Mouse (Mus musculus): Measurements from ENCODE around the gene Serpinc1. TPM values are rescaled to one million over a fixed set of nuclear protein-coding genes. Genes with fewer than 3 reads are reported as not detected.

The Serpinc1 gene
- total RNA-seq, 1 experiment, result 0.89 TPM

GRCm38 (mm10) chr1:161005526-161005925 is 27.1 kb downstream of the Serpinc1 start:
- H3K4me3 ChIP-seq (ENCODE audit: insufficient read depth in 1 of 2, low read depth in 1 of 2, low read length in 2 of 2, poor library complexity in 1 of 2, severe bottlenecking in 1 of 2), result no peak overlapping the region
- H3K4me1 ChIP-seq (ENCODE audit: control insufficient read depth in 2 of 2, insufficient read depth in 2 of 2, low read length in 2 of 2, poor library complexity in 1 of 2), result peaks cover 5 to 6% of the 10 kb centered on the region in 2 experiments; a peak in 2 of 4 replicates
- H3K27ac ChIP-seq (ENCODE audit: insufficient read depth, low read depth, low read length, poor library complexity, severe bottlenecking), result no peak overlapping the region
- H3K36me3 ChIP-seq (ENCODE audit: control insufficient read depth, insufficient read depth, low read length, poor library complexity, severe bottlenecking), result peaks cover 4% of the 10 kb centered on the region; the same call in 1 of the 2 replicates
- H3K9ac ChIP-seq (ENCODE audit: insufficient read depth, low read depth, low read length, poor library complexity, severe bottlenecking), result no peak overlapping the region
- no peak for TF ChIP-seq CHD2 (IDR thresholded peaks at IDR 0.05; ENCODE audit: low read depth, low read length)
- no peak for TF ChIP-seq HCFC1 (IDR thresholded peaks at IDR 0.05; ENCODE audit: borderline replicate concordance, insufficient read depth, low read length)
- TF ChIP-seq MAFK (IDR thresholded peaks at IDR 0.05; ENCODE audit: insufficient read depth, low read depth, low read length), result no peak
- TF ChIP-seq ZC3H11A (IDR thresholded peaks at IDR 0.05; ENCODE audit: borderline replicate concordance, low read depth, low read length), result no peak
- TF ChIP-seq ZNF384 (IDR thresholded peaks at IDR 0.05; ENCODE audit: low read depth, low read length), result no peak
- H3K9me3 ChIP-seq (ENCODE audit: control insufficient read depth, insufficient read depth, low read depth, low read length), result no peaks in the 10 kb centered on the region
- in situ Hi-C loops (cut with MboI; ENCODE audit: low sequenced_read_pairs in 2 of 2, unreplicated experiment in 2 of 2), result no loop called here
- DNase-seq (ENCODE audit: low read depth, low spot score), result no peak

DNA sequence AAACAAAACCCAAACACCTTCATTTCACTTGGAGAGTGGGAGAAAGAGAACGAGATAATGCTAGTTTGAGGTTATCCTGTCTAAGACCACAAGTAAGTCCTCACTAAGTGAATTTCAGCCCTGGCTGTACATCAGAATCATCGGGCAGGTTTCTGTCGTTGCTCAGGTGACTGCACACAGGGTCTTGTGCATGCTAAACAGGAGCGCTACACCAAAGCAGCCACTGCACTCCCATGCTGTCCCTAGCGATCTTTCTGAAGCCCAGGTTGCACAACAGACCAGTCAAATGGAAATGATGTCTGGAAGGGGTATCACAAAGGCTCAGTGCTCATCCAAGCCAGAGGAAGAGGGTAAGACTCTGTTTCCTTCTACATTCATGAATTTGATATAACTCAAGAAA is 28.1 kb downstream of the Serpinc1 start:
- Histone ChIP-seq H3K36me3 (ENCODE audit: control insufficient read depth, insufficient read depth, low read length, poor library complexity, severe bottlenecking) (peaks cover 4% of the 10 kb centered on the region; the same call in 1 of the 2 replicates), H3K4me3 (ENCODE audit: insufficient read depth in 1 of 2, low read depth in 1 of 2, low read length in 2 of 2, poor library complexity in 1 of 2, severe bottlenecking in 1 of 2) (no peak overlapping the region), H3K9me3 (ENCODE audit: control insufficient read depth, insufficient read depth, low read depth, low read length) (no peaks in the 10 kb centered on the region), H3K9ac (ENCODE audit: insufficient read depth, low read depth, low read length, poor library complexity, severe bottlenecking) (no peak overlapping the region), H3K4me1 (ENCODE audit: control insufficient read depth in 2 of 2, insufficient read depth in 2 of 2, low read length in 2 of 2, poor library complexity in 1 of 2) (peaks cover 5 to 7% of the 10 kb centered on the region in 2 experiments; a peak in 2 of 4 replicates), H3K27ac (ENCODE audit: insufficient read depth, low read depth, low read length, poor library complexity, severe bottlenecking) (no peak overlapping the region)
- no peak for TF ChIP-seq HCFC1 (IDR thresholded peaks at IDR 0.05; ENCODE audit: borderline replicate concordance, insufficient read depth, low read length)
- no peak for TF ChIP-seq ZNF384 (IDR thresholded peaks at IDR 0.05; ENCODE audit: low read depth, low read length)
- TF ChIP-seq MAFK (IDR thresholded peaks at IDR 0.05; ENCODE audit: insufficient read depth, low read depth, low read length), result no peak
- TF ChIP-seq ZC3H11A (IDR thresholded peaks at IDR 0.05; ENCODE audit: borderline replicate concordance, low read depth, low read length), result no peak
- TF ChIP-seq CHD2 (IDR thresholded peaks at IDR 0.05; ENCODE audit: low read depth, low read length), result no peak
- DNase-seq (ENCODE audit: low read depth, low spot score), result no peak
- in situ Hi-C loops (cut with MboI; ENCODE audit: low sequenced_read_pairs in 2 of 2, unreplicated experiment in 2 of 2), result no loop called here

GRCm38 (mm10) chr1:161008038-161008437 is 29.7 kb downstream of the Serpinc1 start:
- no peak overlapping the region for H3K9ac ChIP-seq (ENCODE audit: insufficient read depth, low read depth, low read length, poor library complexity, severe bottlenecking)
- no peak overlapping the region for H3K4me3 ChIP-seq (ENCODE audit: insufficient read depth in 1 of 2, low read depth in 1 of 2, low read length in 2 of 2, poor library complexity in 1 of 2, severe bottlenecking in 1 of 2)
- in situ Hi-C loops (cut with MboI; ENCODE audit: low sequenced_read_pairs in 2 of 2, unreplicated experiment in 2 of 2), result no loop called here
- TF ChIP-seq HCFC1 (IDR thresholded peaks at IDR 0.05; ENCODE audit: borderline replicate concordance, insufficient read depth, low read length), result no peak
- no peak for TF ChIP-seq CHD2 (IDR thresholded peaks at IDR 0.05; ENCODE audit: low read depth, low read length)
- DNase-seq (ENCODE audit: low read depth, low spot score), result no peak
- H3K9me3 ChIP-seq (ENCODE audit: control insufficient read depth, insufficient read depth, low read depth, low read length), result no peaks in the 10 kb centered on the region
- H3K27ac ChIP-seq (ENCODE audit: insufficient read depth, low read depth, low read length, poor library complexity, severe bottlenecking), result no peak overlapping the region
- H3K36me3 ChIP-seq (ENCODE audit: control insufficient read depth, insufficient read depth, low read length, poor library complexity, severe bottlenecking), result peaks cover 4% of the 10 kb centered on the region
- peaks cover 5 to 8% of the 10 kb centered on the region in 2 experiments; a peak in 2 of 4 replicates for H3K4me1 ChIP-seq (ENCODE audit: control insufficient read depth in 2 of 2, insufficient read depth in 2 of 2, low read length in 2 of 2, poor library complexity in 1 of 2)

- Histone ChIP-seq H3K9ac (ENCODE audit: insufficient read depth, low read depth, low read length, poor library complexity, severe bottlenecking) (no peak overlapping the region), H3K27ac (ENCODE audit: insufficient read depth, low read depth, low read length, poor library complexity, severe bottlenecking) (no peak overlapping the region), H3K9me3 (ENCODE audit: control insufficient read depth, insufficient read depth, low read depth, low read length) (no peaks in the 10 kb centered on the region), H3K36me3 (ENCODE audit: control insufficient read depth, insufficient read depth, low read length, poor library complexity, severe bottlenecking) (peaks cover 4% of the 10 kb centered on the region), H3K4me3 (ENCODE audit: insufficient read depth in 1 of 2, low read depth in 1 of 2, low read length in 2 of 2, poor library complexity in 1 of 2, severe bottlenecking in 1 of 2) (no peak overlapping the region), H3K4me1 (ENCODE audit: control insufficient read depth in 2 of 2, insufficient read depth in 2 of 2, low read length in 2 of 2, poor library complexity in 1 of 2) (peaks cover 4 to 5% of the 10 kb centered on the region in 2 experiments; a peak in 1 of 4 replicates)
- TF ChIP-seq CHD2 (IDR thresholded peaks at IDR 0.05; ENCODE audit: low read depth, low read length) (no peak), HCFC1 (IDR thresholded peaks at IDR 0.05; ENCODE audit: borderline replicate concordance, insufficient read depth, low read length) (no peak), MAFK (IDR thresholded peaks at IDR 0.05; ENCODE audit: insufficient read depth, low read depth, low read length) (no peak), ZC3H11A (IDR thresholded peaks at IDR 0.05; ENCODE audit: borderline replicate concordance, low read depth, low read length) (no peak), ZNF384 (IDR thresholded peaks at IDR 0.05; ENCODE audit: low read depth, low read length) (no peak)
- in situ Hi-C loops (cut with MboI; ENCODE audit: low sequenced_read_pairs in 2 of 2, unreplicated experiment in 2 of 2), result no loop called here
- DNase-seq (ENCODE audit: low read depth, low spot score), result no peak
Observed at GRCm38 (mm10) chr1:161010436-161010835, 32.1 kb downstream of the Serpinc1 start.

- 0 out of 4 replicates have a peak, but pooled peaks cover 0 to 1% of the 10 kb centered on the region in 2 experiments for H3K4me1 ChIP-seq (ENCODE audit: control insufficient read depth in 2 of 2, insufficient read depth in 2 of 2, low read length in 2 of 2, poor library complexity in 1 of 2)
- H3K9ac ChIP-seq (ENCODE audit: insufficient read depth, low read depth, low read length, poor library complexity, severe bottlenecking), result no peak overlapping the region
- no peak for TF ChIP-seq HCFC1 (IDR thresholded peaks at IDR 0.05; ENCODE audit: borderline replicate concordance, insufficient read depth, low read length)
- no peak for TF ChIP-seq ZNF384 (IDR thresholded peaks at IDR 0.05; ENCODE audit: low read depth, low read length)
- no peak for TF ChIP-seq CHD2 (IDR thresholded peaks at IDR 0.05; ENCODE audit: low read depth, low read length)
- TF ChIP-seq ZC3H11A (IDR thresholded peaks at IDR 0.05; ENCODE audit: borderline replicate concordance, low read depth, low read length), result no peak
- TF ChIP-seq MAFK (IDR thresholded peaks at IDR 0.05; ENCODE audit: insufficient read depth, low read depth, low read length), result no peak
- in situ Hi-C loops (cut with MboI; ENCODE audit: low sequenced_read_pairs in 2 of 2, unreplicated experiment in 2 of 2), result no loop called here
- no peak overlapping the region for H3K27ac ChIP-seq (ENCODE audit: insufficient read depth, low read depth, low read length, poor library complexity, severe bottlenecking)
- no peak for DNase-seq (ENCODE audit: low read depth, low spot score)
- H3K4me3 ChIP-seq (ENCODE audit: insufficient read depth in 1 of 2, low read depth in 1 of 2, low read length in 2 of 2, poor library complexity in 1 of 2, severe bottlenecking in 1 of 2), result no peak overlapping the region
- H3K36me3 ChIP-seq (ENCODE audit: control insufficient read depth, insufficient read depth, low read length, poor library complexity, severe bottlenecking), result peaks cover 6% of the 10 kb centered on the region
- H3K9me3 ChIP-seq (ENCODE audit: control insufficient read depth, insufficient read depth, low read depth, low read length), result no peaks in the 10 kb centered on the region
Observed at GRCm38 (mm10) chr1:161016378-161016777, 38.0 kb downstream of the Serpinc1 start.
